Mouse (Mus musculus): ENCODE results near the gene Gm5105.

Gene Gm5105

GRCm38 (mm10) chr3:138067288-138067687, at the start of gene Gm5105:
Gm5105 (minus strand) TSS chr3:138067388.
- DNase-seq = no peak

- no peak for DNase-seq
These were observed 49.7 kb upstream of the Gm5105 start for GRCm38 (mm10) chr3:138116871-138117270.

- no peak for DNase-seq
These were observed 46.9 kb upstream of the Gm5105 start for GRCm38 (mm10) chr3:138114106-138114505.

GRCm38 (mm10) chr3:138110910-138111782, 44.0 kb upstream of the Gm5105 start:
- DNase-seq = no peak

- DNase-seq = no peak
These were observed 39.7 kb upstream of the Gm5105 start for GRCm38 (mm10) chr3:138106887-138107286.

- no peak for DNase-seq
These were observed 37.9 kb upstream of the Gm5105 start for GRCm38 (mm10) chr3:138105056-138105455.

GRCm38 (mm10) chr3:138103690-138104089, 36.5 kb upstream of the Gm5105 start:
- no peak for DNase-seq

- no peak for DNase-seq
These were observed 34.7 kb upstream of the Gm5105 start for GRCm38 (mm10) chr3:138101936-138102335.

GRCm38 (mm10) chr3:138097718-138098117, 30.5 kb upstream of the Gm5105 start:
- DNase-seq = no peak

GRCm38 (mm10) chr3:138096263-138097028, 29.3 kb upstream of the Gm5105 start:
- no peak for DNase-seq

- DNase-seq = no peak
These were observed 28.5 kb upstream of the Gm5105 start for GRCm38 (mm10) chr3:138095718-138096117.

GRCm38 (mm10) chr3:138095301-138095700, 28.1 kb upstream of the Gm5105 start:
- no peak for DNase-seq

GRCm38 (mm10) chr3:138083896-138084295, 16.7 kb upstream of the Gm5105 start:
- no peak for DNase-seq

GRCm38 (mm10) chr3:138083073-138083637, 16.0 kb upstream of the Gm5105 start:
- no peak for DNase-seq

- DNase-seq = no peak
These were observed 11.5 kb upstream of the Gm5105 start for GRCm38 (mm10) chr3:138078701-138079100.

- DNase-seq = no peak
These were observed 10.5 kb upstream of the Gm5105 start for GRCm38 (mm10) chr3:138077476-138078340.

GRCm38 (mm10) chr3:138075209-138075608, 8.0 kb upstream of the Gm5105 start:
- DNase-seq = peak; percentile 57

- no peak for DNase-seq
These were observed 7.0 kb upstream of the Gm5105 start for GRCm38 (mm10) chr3:138074214-138074613.

GRCm38 (mm10) chr3:138071476-138072073, 4.4 kb upstream of the Gm5105 start:
- DNase-seq = no peak

GRCm38 (mm10) chr3:138071004-138071403, 3.8 kb upstream of the Gm5105 start:
- no peak for DNase-seq

- no peak for DNase-seq
These were observed 2.7 kb upstream of the Gm5105 start for GRCm38 (mm10) chr3:138069756-138070511.

Data from right cerebral cortex, postnatal 4 days (tissue).